Mouse (Mus musculus) megakaryocyte progenitor cell, adult 5-6 weeks (primary cell): ENCODE measurements at regions not wholly inside any gene's neighbourhood (a gene's known extent, or its start where the extent isn't known, plus 50 kb on each side); places are given as distances from the start of the nearest gene placed in this dataset.

Experiments
- ATAC-seq: replicated peaks from 2 replicates; pipeline ENCODE4 v1.8.0; 2016; ENCODE audit warnings: mild to moderate bottlenecking, moderate TSS enrichment, inconsistent platforms; ENCODE audit not compliant: poor library complexity

DNA sequence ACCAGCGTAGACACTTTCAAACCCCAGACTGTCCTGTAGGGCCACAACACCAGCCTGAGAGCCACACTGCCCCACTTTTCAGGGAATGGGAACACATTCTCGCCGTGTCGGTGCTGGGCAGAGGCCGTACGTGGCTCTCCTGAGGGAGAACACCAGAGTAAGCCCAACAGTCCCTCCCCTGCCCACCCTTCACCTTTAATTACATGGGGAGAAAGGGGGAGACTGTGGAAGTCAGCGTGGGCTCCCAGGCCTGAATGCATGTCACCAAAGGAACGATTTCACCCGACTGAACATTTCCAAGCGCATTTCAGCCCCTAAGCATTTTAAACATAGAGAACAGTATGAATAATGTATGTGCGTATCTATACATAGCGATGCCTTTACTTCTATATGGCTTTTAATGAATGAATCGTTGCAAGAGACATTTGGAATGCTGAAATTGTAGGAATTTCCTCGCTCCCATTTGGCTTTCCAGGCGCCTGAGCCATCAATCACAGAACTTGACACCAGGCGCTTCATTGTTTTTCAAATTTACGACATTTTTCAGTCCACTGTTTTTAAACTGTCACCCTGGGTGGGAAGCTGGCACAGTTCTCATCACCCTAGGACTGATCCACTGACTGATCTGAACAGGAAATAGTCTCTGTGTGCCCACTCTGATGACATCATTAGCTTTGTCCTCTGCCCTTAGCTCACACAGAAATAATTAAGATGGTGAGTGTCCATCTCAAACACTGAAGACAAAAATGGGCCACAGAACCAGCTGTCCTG, 152.3 kb downstream of the Atp23 start:
- no peak for ATAC-seq

DNA sequence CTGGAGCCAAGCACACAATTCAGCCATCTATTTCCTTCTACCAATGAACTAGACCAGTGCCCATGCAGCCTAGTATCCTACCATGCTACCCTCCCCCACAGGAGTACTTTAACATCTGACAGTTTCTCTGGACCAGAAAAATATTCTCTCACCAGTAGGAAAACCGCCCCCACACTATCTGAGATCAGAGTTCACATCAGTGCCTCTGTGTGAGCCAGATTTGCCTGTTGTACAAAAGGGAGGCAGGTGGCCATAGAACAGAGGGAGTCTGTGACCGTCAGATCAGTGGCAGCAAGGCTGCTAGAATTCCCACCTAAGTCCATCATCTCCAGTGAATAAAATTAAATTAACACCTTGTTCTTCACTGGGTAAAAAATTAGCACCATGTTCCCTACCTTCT, 166.5 kb downstream of the Atp23 start:
- ATAC-seq, result no peak

DNA sequence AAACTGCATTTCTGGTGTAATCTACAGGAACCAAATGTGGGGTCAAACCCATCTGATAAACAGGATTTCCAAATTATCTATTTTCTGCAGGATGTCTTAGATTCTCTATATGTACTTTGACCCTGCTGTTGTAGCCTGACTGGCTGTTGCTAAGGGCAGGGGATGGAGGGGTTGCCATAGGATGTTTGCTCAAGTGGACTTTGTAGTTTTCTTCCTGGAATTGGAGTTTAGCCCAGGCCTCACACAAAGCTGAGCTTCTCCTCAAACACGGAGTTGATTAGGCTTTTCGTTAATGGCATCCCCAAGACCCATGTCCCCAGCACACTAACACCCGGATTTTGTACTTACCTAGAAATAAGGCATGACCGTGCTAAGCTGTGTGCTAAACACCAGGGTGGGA, 173.3 kb downstream of the Atp23 start:
- no peak for ATAC-seq

DNA sequence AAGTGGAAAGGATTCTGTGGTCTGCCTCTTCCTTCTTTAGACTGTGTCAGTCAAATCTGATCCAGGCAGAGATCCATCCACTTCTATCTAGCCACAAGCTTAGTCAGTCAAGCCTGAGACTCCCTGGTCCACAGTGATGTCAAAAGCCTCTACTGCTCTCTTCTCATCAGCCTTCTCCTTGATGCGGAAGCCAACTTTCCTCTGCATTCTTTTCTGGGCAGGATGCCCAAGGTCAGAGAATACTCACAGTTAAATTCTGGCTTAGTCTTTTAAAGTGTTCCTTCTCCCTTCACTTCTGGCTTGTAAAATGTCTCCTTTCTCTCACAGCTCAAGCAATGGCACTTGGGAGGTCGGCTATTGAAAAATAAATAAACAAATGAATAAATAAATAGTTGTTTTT, 183.2 kb downstream of the Atp23 start:
- no peak for ATAC-seq

DNA sequence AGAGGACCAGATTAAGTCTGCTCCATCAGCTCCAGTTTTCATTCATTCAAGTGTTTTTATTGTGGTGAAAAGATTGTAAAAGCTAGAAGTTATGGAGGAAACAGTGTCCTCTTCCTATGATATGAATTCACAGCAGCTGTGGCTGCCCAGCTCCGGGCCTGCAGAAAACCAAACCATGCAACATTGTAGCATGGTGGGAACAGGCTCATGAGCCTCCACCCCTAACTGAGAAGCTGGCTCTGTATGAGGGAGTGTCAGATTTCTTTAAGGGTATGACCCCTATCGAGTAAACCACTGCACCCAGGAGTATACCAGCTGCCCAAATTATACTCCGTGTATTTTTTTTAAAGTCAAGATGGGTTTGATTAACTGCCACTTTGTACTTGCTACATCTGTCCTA, 189.4 kb downstream of the Atp23 start:
- ATAC-seq, result no peak

DNA sequence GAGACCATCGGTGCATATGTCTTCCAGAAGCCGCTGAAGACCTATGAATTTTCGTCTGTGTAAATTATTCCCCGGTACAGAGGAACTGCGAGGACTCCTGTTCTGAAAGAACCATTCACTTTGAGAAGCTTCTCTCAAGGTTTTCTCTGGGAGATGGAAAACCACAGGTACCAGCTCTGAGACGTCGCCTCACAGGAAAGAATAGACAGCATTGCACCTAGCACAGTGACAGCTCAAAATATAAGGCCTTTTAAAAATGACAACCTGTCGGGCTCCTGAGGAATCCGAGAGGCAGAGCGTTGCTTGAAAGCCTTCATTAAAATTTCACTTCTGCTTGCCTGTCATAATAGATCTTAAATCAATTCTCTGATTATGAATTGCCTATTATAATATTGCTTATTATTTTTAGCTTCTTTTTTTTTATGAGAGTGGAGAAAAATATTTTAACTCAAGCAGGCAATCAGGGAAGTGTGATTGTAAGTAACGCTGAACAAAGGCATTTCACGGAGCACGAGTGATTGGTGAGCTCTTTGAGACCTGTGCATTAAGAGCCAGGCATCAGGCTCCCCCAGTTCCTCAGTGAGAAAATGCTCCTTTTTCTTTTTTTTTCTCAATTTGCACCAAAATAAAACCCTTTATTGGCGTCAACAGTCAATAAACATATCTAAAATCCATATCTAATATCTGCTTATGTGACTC, 191.8 kb downstream of the Atp23 start:
- no peak for ATAC-seq

DNA sequence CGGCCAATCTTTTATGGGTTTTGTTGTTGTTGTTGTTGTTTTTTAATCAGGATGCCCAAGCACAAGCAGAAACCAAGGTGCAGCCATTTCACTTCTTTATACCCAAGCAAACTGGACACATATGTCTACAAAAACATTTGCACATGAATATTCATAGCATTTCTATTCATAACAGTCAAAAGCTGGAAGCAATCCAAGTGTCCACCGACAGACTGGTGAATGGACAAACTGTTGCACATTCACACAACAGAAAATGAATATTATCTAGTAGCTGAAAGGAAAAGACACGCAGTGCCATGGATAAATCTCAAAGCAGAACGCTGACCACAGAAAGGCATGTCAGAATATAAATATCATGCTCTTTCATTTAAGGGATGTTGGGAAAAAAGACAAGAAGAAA, 192.4 kb downstream of the Atp23 start:
- no peak for ATAC-seq

DNA sequence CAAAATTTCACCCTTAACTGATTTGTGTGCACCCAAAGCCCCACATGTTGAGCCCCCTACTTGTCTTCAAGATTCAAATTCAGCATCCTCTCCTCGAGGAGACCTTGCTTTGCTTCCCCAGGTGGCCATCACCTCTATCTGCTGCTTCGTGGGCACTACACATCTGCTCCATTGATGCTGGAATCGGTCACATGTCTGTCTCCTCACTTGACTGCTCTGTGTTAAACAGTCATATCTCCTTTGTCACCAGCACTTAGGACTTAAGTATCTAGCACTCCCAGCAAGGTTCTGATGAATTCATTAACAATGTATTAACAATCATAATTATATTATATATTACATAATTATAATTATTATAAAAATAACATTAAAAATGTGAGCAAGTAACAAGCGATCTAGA, 192.9 kb downstream of the Atp23 start:
- no peak for ATAC-seq

DNA sequence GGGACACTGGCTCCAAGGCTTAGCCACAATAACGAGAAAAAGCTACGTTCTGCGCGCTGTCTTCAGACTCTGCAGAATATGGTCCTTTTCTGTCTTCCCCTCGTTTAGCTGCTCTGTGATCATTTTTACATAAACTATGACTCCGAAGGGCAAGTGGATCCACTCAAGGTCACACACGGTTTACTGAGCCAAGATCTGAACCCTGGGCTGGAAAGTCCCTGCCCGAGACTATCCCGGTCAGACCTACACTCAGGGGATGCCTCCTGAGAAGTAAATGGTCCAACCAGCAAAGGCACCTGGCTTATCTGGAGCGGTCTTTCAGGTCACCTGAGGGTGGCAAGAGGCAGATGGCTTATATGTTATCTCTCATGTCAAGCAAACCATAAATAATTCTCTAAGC, 204.1 kb downstream of the Atp23 start:
- ATAC-seq, result no peak

DNA sequence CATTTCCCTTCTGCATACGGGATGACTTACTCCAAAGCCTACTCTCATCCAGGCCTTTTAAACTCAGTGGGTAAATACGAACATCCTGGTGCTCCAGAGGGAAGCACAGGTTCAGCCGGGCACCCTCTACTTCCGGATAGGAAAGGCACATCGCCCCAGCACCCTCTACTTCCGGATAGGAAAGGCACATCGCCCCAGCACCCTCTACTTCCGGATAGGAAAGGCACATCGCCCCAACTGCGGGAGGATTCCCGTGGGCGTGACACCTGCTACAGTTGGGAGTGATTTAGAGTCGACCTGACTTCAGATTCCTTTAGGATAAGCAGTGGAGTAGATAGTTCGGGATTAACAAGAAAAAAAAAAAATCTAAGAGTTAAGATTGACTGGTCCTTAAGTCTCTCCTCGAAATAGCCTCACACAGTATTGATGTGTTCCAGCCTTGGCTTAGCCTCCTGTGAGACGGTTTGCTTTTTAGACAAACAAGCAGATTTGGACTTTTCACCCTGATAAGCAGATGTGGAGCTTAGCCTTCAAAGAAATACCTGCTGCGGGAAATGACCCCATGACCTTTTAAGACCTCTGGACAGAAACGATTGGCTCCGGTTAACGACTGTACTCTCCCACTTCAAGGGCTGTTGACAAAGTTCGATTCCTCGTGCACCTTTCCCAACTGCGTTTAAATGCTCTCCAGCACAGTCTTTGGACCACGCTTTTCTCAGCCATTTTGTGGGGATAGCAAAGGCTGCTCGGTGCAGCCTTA, 210.1 kb downstream of the Atp23 start:
- ATAC-seq, result no peak

DNA sequence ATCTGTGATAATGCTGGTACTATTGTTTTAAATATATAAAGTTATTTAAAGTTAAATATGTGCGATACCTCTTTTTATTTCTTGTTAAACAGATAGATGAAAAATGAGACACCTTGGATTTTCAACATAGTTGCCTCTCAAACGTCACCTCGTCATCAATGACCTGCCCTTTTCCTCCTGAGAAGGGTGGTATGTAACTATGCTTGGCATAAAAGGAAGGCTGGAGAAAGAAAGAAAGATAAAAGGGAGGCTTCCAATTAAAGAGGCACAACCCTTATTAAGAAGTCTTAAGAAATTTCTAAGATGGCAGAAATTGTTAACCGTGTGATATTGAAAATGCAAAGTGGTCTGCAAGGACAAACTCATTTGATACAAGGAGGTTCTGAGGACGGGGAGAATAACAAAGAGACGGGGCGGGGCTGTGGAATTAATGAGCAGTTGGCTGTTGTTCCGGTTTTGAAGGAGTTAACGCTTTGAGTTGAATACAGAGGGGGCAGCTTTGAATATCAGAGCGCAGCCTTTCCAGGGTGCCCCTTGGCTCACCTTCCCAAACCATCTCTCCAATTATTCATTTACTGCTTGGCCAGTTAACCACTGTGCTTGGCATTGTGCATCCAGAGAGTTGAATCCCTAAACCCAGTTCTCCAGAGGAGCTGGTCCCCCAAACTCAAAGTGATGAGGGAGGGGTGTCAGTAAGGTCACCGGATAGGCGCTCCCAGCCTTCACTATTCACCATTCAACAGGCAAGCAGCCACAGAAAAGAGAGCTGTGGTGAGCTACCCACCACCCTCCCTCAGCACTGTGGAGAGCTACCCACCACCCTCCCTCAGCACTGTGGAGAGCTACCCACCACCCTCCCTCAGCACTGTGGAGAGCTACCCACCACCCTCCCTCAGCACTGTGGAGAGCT, 220.6 kb downstream of the Atp23 start:
- no peak for ATAC-seq

DNA sequence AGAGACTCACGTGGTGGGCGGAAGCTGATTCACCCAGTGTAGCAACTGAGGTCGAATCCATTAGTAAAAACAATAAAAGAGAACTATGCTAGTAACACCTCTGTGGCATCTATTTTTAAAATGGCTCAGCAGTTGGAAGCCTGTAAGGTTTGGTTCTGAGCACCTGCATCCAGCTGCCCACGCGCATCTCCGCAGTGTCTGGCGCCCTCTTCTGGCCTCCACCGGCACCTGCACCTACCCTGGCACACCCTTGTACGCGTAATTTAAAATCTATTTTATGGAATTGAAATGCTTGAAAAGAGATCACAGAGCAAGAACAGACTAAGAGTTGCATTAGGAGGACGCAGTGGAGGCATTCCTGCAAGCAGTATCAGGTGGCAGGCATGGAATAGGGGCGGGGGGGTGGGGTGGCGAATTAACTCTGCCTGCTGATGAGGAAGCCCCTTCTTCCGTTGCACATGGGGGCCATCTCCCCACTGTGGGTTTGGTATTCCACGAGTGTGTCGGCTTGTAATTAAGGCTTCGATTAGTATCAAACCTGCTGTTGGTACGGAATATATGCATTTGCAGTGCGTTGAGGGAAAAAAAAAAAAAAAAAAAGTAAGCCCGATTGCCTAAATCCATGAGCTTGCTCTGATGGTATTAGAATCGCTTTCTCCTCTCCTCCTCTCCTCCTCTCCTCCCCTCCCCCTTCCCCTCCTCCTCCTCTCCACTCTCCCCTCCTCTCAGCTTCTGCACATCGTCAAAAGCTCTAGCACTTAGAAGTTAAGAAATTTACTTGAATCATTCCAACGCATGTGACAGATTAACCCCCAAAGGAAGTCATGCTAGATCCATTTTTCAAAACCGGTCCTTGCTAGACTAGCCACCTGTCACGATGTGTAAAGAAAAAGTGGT, 221.7 kb downstream of the Atp23 start:
- peak; percentile 46; the same call in 1 of the 2 replicates for ATAC-seq

DNA sequence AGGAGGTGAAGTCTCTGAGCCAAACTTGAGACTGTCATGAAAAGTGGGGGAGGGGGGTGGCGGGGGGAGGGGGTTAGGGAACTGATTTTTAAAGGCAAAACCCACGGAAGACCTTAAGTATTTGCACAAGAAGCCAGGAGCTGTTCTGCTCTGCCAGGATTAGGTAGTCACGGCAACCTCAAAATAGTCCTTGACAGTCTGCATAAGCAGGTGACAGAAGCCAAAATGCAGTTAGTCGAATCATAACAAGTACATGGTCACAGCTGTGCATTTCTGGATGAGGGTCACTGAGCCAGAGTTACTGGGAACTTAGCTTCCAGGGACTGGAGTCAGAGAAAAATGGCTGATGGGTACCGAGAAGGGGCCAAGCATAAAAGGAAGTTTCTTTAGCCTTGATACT, 227.7 kb downstream of the Atp23 start:
- no peak for ATAC-seq

DNA sequence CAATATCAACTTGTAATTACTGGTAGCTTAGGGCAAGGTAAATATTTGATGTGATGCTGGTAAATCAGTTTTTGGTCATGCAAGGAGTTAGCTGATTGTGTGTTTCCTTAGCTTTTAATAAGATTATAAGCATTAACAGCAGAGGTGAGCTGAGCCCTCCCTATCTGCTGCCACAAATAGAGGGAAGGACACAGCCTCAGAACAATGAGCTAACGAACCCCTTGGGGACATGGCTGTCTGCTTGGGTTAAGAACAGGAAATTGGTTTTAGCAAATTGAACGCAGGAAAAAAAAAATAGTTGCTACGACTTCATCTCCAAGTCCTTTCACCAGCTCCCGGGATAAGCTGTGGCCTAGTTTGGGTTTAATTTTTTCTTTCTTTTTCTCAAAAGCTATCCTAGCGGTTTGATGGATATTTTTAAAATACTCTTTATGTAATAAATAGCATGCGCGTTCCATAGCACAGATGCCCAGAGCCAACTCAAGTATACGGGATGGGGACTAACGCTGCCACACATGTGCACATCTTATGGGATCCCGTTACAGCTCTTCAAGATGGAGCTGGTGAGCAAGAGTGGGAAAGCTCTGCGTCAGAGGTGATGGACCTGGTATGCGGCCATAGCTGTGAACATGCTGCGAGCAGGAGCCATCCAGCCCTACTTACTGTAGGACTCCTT, 236.6 kb downstream of the Atp23 start:
- ATAC-seq, result no peak

DNA sequence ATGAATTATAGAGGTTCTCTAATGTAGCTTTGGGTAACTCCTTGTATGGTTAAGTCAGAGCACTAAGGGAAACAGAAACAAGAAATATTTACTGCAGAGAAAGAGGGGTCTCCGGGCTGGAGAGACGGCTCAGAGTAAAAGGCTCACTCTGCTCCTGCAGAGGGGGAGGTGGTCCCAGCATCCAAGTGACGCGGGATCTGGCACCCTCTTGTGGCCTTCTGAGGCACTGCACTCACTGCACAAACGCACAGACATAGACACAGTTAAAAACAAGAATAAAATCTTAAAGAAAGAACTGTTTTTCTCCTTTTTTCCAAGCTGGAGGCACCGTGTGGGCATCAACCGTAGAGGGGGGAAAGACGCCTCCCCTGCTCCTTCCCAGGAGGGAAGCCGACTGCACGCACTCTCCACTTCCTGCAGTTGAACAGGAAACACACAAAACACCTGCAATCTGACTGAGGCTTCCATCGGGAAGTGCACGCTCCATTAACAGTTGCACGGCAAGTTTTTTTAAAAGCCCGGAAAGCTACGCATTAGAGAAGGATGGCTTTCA, 237.6 kb downstream of the Atp23 start:
- 0 out of 2 replicates have a peak, but pooled peaks have one; percentile 34 for ATAC-seq

DNA sequence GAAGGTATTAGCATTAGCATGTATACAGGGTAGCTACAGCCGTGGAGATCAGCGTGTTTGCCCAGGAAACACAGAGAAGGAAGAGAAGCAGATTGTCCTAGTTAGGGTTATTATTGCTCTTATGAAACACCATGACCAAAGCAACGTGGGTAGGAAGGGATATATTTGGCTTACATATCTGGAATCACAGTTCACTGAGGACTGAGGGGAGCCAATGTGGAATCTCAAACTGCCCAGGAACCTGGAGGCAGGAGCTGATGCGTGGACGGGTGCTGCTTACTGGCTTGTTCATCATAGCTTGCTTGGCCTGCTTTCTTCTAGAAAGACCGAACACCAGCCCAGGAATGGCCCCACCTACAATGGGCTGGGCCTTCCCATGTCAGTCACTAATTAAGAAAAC, 238.4 kb downstream of the Atp23 start:
- ATAC-seq, result no peak

DNA sequence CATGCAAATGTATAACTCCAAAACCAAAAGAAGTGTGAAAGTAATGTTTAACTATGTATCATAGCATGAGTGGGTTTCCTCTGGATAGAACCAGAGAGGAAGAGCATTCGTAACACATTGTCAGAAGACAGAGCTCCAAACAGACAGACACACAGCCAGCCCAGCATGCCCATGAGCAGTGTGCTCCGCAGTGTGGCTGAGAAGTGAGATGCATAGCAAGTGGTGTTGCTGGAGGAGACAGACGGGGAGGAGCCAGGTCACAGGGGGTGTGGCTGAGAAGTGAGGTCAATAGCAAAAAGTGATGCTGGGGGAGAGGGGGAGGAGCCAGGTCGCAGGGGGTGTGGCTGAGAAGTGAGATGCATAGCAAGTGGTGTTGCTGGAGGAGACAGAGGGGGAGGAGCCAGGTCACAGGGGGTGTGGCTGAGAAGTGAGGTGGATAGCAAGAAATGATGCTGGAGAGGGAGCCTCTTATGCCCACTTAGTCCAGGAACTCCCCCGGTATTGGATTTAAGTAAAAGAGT, 240.0 kb downstream of the Atp23 start:
- ATAC-seq, result no peak

DNA sequence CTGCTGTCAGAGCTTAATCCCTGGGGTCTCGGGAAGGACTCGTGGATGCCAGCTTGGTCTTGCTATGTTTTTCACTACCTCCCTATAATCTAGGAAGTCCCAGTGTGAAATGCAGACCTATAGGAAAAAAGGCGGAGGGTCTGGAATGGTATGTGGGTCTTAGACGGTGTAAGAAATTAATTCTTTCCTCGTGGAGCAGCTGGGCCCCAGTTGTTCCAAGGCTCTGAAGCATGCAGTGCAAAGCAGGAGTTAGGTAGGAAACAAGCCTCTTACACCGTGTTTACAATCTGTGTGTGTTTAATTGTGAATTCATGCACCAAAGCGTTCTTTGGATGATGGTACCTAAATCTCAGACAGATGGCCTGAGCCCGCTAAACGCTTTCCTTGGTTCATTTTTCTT, 241.1 kb downstream of the Atp23 start:
- no peak for ATAC-seq

DNA sequence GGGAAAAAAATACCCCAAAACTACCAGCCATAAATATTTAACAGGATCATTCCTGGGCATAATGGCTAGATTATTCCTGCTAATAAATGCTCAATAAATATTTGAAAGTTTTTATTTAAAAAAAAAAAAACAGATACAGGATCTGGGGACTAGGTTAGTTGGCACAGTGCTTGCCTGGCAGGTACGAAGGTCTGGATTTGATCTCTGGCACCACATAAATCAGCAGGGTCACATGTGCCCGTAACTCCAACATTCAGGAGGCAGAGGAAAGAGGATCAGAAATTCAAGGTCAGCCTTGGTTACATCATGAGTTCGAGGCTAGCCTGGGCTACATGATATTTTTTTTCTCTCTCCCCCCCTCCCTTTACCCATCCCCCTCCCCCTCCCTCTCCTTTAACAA, 248.5 kb downstream of the Atp23 start:
- ATAC-seq, result no peak
